Mouse (Mus musculus) gastrocnemius, postnatal 4 days (tissue): ENCODE results near the gene Spef1. TPM values are rescaled to one million over a fixed set of nuclear protein-coding genes. Genes with fewer than 3 reads are reported as not detected.
"Not testable (repeated sequence)": the region's sequence is repeated elsewhere in the genome, so short reads cannot be mapped to it uniquely, and the experiment has no call there.

Source experiments
- DNase-seq, 2 experiments: peaks; one replicate each; pipeline ENCODE4 v3.0.0; 2021 to 2022; ENCODE audit warnings: low spot score in 2 of 2, mixed read lengths in 2 of 2
- long read RNA-seq, 2 experiments: library from polyadenylated mRNA; stranded (forward); transcript quantifications; one replicate each; pipeline ENCODE4 v2.0.0; 2021
- total RNA-seq, 2 experiments: library from RNA; stranded (reverse); gene quantifications; 2 replicates each; pipeline ENCODE4 v1.2.3; 2021

Spef1 gene
- total RNA-seq = 1 to 10 TPM; 5.8 to 6.6 TPM
- long read RNA-seq, experiment 1 = 0 reads
- long read RNA-seq, experiment 2, partial matches to known transcripts = 0 of 3 reads
- long read RNA-seq, experiment 2, other reads (novel, unspliced or antisense) = 1 of 3 reads

DNA sequence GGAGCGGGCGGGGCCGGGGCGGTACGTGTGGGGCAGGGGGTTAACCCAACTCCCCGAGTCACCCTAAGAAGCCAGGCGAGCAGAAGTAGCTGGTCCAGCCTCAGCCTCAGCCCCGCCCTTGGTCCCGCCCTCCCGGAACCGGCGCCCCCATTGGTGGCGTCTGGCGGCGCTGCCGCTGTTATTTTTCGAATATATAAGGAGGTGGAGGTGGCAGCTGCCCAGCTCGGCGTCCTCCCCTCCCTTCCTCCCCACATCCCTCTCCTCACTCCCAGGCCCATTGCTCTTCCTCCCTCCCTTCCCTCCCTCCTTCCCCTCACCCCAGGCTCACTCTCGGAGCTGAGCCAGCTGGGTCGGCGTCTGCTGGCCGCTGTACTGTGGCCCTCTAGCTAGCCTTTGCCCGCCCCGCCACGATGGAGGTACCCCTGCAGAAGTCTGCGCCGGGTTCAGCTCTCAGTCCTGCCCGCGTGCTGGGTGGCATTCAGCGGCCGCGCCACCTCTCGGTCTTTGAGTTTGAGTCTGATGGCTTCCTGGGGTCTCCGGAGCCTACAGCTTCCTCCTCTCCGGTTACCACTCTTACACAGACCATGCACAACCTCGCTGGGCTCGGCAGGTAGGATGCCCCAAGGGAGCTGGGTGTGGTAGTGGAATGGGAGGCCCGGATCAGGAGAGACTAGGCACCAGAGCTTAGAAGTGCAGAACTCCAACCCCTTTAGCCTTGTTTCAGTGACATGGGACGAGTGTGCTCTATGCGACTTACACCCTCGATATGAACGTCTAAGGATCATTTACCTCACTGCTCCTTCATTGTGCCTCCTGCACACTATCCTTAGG, at the start of gene Spef1, which contains the start of gene Cdc25b:
Spef1 (minus strand) TSS at position 512 of the 831 bp plus-strand sequence.
Cdc25b (plus strand) TSS at position 179 of the 831 bp plus-strand sequence.
- DNase-seq = peak; percentile 78 to 88

GRCm38 (mm10) chr2:131234970-131235635, 48.0 kb upstream of the Spef1 start:
- no peak for DNase-seq

DNA sequence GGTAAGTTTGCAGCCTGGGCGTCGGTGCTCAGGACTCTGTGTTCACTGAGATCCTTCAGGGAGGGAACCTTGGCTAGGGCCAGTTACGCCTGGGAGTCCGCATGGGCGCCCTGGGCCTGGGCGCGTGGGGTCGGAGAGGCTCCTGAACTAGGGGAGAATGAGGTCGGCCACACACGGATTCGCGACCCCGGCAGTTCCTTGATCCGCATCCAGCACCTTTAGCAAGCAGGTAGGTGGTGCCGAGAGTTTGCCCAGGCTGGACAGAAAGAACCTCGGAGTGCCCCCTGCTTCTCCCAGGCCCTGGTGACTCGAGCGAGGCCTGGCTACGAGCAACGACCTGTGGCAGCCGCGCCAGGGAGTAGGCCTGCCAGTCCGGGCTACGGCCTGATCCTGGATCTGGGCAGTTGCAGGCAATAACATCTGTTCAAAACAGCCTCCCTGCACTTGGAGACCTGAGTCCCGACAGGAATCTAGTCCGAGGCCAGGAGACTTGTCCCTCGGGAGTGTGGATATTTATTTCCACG, 47.1 kb upstream of the Spef1 start:
- DNase-seq = no peak

GRCm38 (mm10) chr2:131233307-131234126, 46.4 kb upstream of the Spef1 start, which contains the start of gene Mavs:
Mavs (plus strand) TSS chr2:131234063.
- peak; percentile 92 to 96 for DNase-seq

- no peak for DNase-seq
These were observed 45.5 kb upstream of the Spef1 start for GRCm38 (mm10) chr2:131232558-131232957.

DNA sequence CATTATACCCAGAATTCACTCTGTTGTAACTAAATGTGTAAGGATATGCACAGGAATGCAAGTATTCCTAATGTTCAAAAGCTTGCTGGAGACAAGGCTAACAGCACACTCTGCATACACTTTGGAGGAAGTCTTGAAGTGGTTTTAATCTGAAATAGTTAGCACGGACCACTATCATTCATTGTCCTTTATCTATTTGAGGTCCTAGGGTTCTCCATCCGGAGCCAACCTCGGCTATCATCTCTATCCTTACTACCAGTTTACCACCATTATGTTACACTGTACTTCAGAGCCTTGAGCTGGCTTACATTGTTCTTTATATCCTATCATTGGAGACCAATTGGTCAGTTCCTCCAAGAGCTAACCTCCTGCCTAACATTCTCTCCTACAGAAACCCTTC, 40.2 kb upstream of the Spef1 start:
- no peak for DNase-seq

DNA sequence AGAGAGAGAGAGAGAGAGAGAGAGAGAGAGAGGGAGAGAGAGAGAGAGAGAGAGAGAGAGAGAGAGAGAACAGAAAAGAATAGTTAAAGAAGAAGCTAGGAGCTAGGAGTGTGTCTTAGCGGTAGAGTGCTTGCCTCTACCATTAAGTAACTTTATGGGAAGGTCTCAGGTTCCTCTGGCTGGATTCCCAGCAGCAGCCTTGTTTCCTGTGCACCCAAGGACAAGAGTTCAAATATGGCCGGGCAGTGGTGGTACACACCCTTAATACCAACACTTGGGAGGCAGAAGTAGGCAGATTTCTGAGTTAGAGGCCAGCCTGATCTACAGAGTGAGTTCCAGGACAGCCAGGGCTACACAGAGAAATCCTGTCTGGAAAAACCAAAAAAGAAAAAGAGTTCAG, 39.6 kb upstream of the Spef1 start:
- DNase-seq = not testable (repeated sequence)

- DNase-seq = no peak
These were observed 38.1 kb upstream of the Spef1 start for GRCm38 (mm10) chr2:131225178-131225577.

- DNase-seq = no peak
These were observed 36.5 kb upstream of the Spef1 start for GRCm38 (mm10) chr2:131223569-131223968.

- DNase-seq = no peak
These were observed 35.5 kb upstream of the Spef1 start for GRCm38 (mm10) chr2:131222562-131222961.

- DNase-seq = no peak
These were observed 34.9 kb upstream of the Spef1 start for GRCm38 (mm10) chr2:131221853-131222515.

DNA sequence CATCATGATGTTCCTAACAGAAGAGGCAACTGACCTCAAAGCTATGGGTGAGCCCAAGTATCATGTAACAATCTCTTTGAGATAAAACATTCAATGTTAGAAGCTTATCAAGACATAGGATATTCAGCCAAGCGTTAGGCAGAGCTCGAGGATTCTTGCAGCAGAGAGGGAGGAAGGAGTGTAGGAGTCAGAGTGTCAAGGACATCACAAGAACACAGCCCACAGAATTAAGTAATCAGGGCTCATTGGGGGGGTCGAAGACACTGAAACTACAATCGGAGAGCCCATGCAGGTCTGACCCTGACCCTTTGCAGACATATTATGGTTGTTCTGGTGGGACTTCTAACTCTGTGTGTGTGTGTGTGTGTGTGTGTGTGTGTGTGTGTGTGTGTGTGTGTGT, 32.9 kb upstream of the Spef1 start:
- DNase-seq = no peak

DNA sequence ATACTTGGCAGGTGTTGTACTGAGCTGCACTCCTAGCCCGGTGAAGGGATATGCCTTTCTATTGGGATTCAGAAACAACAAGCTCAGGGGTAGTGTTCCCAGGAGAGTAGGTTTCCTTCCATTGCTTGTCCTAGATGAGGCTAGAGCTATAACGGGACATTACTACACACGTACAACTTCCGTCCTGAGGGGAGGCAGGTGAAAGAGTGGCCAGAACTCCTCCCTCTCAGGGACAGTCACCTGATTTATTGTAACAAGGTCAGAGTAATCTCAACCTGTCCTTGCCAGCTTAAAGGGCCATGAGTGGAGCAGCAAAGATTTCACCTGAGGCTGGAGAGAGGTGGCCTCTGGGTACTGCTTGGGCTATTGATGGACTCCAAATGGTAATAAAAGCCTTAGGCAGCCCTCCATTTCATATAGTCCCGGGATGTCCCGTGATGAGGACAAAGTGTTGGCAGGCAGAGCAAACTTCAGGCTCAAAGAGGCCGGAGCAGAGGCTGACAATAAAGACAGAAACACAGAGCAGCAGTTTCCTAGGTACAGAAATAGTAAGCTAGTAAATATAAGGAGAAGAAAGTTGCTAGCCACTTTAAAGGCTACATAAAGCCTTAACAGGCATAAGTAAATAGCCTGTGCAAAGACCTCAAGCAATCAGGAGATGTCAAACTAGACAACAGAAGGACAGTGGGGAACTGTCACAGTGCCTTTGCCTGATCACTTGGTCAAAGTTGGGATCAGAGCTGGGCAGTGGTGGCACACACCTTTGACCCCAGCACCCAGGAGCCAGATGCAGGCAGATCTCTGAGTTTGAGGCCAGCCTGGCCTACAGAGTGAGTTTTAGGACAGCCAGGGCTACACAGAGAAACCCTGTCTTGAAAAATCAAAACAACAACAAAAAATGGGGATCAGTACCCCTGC, 29.1 kb upstream of the Spef1 start:
- DNase-seq = no peak

DNA sequence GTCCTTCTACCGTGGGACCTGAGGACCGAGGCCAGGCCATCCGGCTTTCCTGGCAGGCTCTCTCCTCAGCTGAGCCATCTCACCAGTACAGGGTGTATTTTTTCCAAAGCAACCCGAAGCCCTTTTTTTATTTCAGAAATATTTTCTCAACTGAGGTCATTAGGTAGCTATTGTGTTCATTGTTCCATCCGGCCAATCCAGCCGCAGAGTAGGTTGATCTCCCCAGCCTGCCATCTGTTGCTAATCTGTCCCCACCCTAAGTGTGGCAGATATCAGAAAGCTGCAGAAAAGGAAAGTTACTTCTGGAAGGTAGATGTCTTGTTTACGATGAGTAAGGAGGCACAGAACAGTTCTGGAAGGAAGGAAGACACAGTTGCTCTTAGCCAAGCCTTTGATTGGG, 26.7 kb upstream of the Spef1 start:
- DNase-seq = no peak

DNA sequence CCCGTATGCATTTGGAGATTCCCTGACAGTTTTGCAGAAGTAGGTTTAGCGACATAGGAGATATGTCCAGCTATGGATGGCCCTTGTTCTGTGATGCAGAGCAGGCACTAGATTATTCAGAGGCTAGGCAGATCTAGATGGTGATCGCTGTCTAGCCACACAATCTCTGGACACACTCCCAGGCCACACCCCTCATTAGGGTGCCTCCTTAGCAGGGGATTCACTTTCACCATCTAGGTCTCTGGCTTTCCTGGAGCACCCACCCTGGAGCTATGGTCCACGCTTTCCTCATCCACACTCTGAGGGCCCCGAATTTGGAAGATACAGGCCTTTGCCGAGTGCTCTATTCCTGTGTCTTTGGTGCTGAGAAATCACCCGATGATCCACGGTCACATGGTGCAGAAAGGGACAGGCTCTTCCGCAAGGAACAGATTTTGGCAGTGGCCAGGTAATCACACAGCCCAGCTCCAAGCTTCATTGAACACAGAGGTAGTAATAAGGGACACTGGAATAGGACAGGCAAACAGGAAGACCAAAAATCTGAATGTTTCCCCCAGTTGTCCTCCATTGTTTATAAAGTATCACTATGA, 24.0 kb upstream of the Spef1 start:
- DNase-seq = peak in 1 of 2 experiments; percentile 30

GRCm38 (mm10) chr2:131209969-131210792, 23.1 kb upstream of the Spef1 start:
- peak; percentile 85 to 96 for DNase-seq

GRCm38 (mm10) chr2:131209125-131209795, 22.2 kb upstream of the Spef1 start:
- peak in 1 of 2 experiments; percentile 32 for DNase-seq
